Mouse (Mus musculus): ENCODE data around the gene Gabpb2. TPM values are rescaled to one million over a fixed set of nuclear protein-coding genes. Genes with fewer than 3 reads are reported as not detected.
A peak's percentile ranks its signal among the peaks of the same experiment; 100 is the strongest.

Gabpb2 gene
- polyA plus RNA-seq, 1 experiment from 2014 or later = 11.6 TPM

- WGBS = 41% methylated on average over 2 of the region's 2 CpGs
- Histone ChIP-seq H3K27me3 (peaks cover 11% of the 10 kb centered on the region), H3K4me1 (peaks cover 40% of the 10 kb centered on the region), H3K36me3 (peaks cover 32% of the 10 kb centered on the region), H3K9ac (replicated peaks) (peak overlapping the region; percentile 89), H3K4me2 (replicated peaks) (peak overlapping the region; percentile 77), H3K4me3 (peak overlapping the region; percentile 82), H3K9me3 (no peaks in the 10 kb centered on the region), H3K27ac (replicated peaks) (peak overlapping the region; percentile 86; the same call in 1 of the 2 replicates)
- ATAC-seq (ENCODE audit: low FRiP score, low read depth) = no peak
Measured at GRCm38 (mm10) chr3:95162345-95162628, 55.4 kb downstream of the Gabpb2 start.

- H3K4me3 ChIP-seq = peak overlapping the region; percentile 82
- 2% methylated on average over 9 of the region's 9 CpGs for WGBS
- peaks cover 27% of the 10 kb centered on the region for H3K36me3 ChIP-seq
- H3K4me1 ChIP-seq = peaks cover 40% of the 10 kb centered on the region
- no peaks in the 10 kb centered on the region for H3K9me3 ChIP-seq
- H3K27ac ChIP-seq (replicated peaks) = peak overlapping the region; percentile 86
- peak overlapping the region; percentile 89 for H3K9ac ChIP-seq (replicated peaks)
- H3K27me3 ChIP-seq = peaks cover 11% of the 10 kb centered on the region
- H3K4me2 ChIP-seq (replicated peaks) = peak overlapping the region; percentile 77
- no peak for ATAC-seq (ENCODE audit: low FRiP score, low read depth)
Measured at GRCm38 (mm10) chr3:95161618-95162344, 55.9 kb downstream of the Gabpb2 start.

GRCm38 (mm10) chr3:95161041-95161551 is 56.6 kb downstream of the Gabpb2 start:
- peak overlapping the region; percentile 86 for H3K27ac ChIP-seq (replicated peaks)
- peaks cover 20% of the 10 kb centered on the region for H3K36me3 ChIP-seq
- peak overlapping the region; percentile 82 for H3K4me3 ChIP-seq
- 2% methylated on average over 30 of the region's 30 CpGs for WGBS
- peak; percentile 20 for ATAC-seq (ENCODE audit: low FRiP score, low read depth)
- peak overlapping the region; percentile 77 for H3K4me2 ChIP-seq (replicated peaks)
- H3K9ac ChIP-seq (replicated peaks) = peak overlapping the region; percentile 89
- peaks cover 40% of the 10 kb centered on the region for H3K4me1 ChIP-seq
- H3K9me3 ChIP-seq = no peaks in the 10 kb centered on the region
- peaks cover 11% of the 10 kb centered on the region for H3K27me3 ChIP-seq

- Histone ChIP-seq H3K4me3 (peak within 1 kb of the TSS; percentile 82), H3K9me3 (no peaks in the 10 kb centered on the region), H3K27ac (replicated peaks) (peak within 1 kb of the TSS; percentile 86), H3K4me2 (replicated peaks) (peak within 1 kb of the TSS; percentile 77), H3K36me3 (peaks cover 12% of the 10 kb centered on the region), H3K4me1 (peaks cover 40% of the 10 kb centered on the region), H3K27me3 (peaks cover 11% of the 10 kb centered on the region), H3K9ac (replicated peaks) (peak within 1 kb of the TSS; percentile 89)
- ATAC-seq (ENCODE audit: low FRiP score, low read depth) = peak; percentile 97
- under 1% methylated on average over 66 of the region's 66 CpGs for WGBS
Measured at GRCm38 (mm10) chr3:95159987-95160963, 57.4 kb downstream of the Gabpb2 start, which contains the start of gene Sema6c. Gene Sema6c (plus strand): TSS chr3:95160457.

GRCm38 (mm10) chr3:95159511-95159986 is 58.2 kb downstream of the Gabpb2 start:
- 14% methylated on average over 8 of the region's 8 CpGs for WGBS
- Histone ChIP-seq H3K4me1 (peaks cover 40% of the 10 kb centered on the region), H3K27ac (replicated peaks) (peak overlapping the region; percentile 86; the same call in 1 of the 2 replicates), H3K9me3 (no peaks in the 10 kb centered on the region), H3K4me3 (peak overlapping the region; percentile 82), H3K4me2 (replicated peaks) (peak overlapping the region; percentile 77), H3K36me3 (peaks cover 5% of the 10 kb centered on the region; the same call in 1 of the 2 replicates), H3K9ac (replicated peaks) (peak overlapping the region; percentile 48), H3K27me3 (peaks cover 11% of the 10 kb centered on the region)
- ATAC-seq (ENCODE audit: low FRiP score, low read depth) = no peak

- Histone ChIP-seq H3K9me3 (no peaks in the 10 kb centered on the region), H3K27ac (replicated peaks) (no peak overlapping the region), H3K4me3 (no peak overlapping the region), H3K9ac (replicated peaks) (no peak overlapping the region), H3K4me2 (replicated peaks) (no peak overlapping the region), H3K36me3 (no peaks in the 10 kb centered on the region), H3K4me1 (no peaks in the 10 kb centered on the region), H3K27me3 (peaks cover 3% of the 10 kb centered on the region)
- 58% methylated on average over 4 of the region's 4 CpGs for WGBS
- ATAC-seq (ENCODE audit: low FRiP score, low read depth) = no peak
Measured at GRCm38 (mm10) chr3:95153874-95154273, 63.8 kb downstream of the Gabpb2 start.

- no peaks in the 10 kb centered on the region for H3K4me1 ChIP-seq
- no peaks in the 10 kb centered on the region for H3K9me3 ChIP-seq
- WGBS = 57% methylated on average over 3 of the region's 3 CpGs
- no peak overlapping the region for H3K27ac ChIP-seq (replicated peaks)
- H3K4me3 ChIP-seq = no peak overlapping the region
- H3K27me3 ChIP-seq = no peaks in the 10 kb centered on the region
- H3K36me3 ChIP-seq = no peaks in the 10 kb centered on the region
- ATAC-seq (ENCODE audit: low FRiP score, low read depth) = no peak
- H3K9ac ChIP-seq (replicated peaks) = no peak overlapping the region
- no peak overlapping the region for H3K4me2 ChIP-seq (replicated peaks)
Measured at GRCm38 (mm10) chr3:95147924-95148323, 69.8 kb downstream of the Gabpb2 start.

GRCm38 (mm10) chr3:95142617-95143011 is 75.1 kb downstream of the Gabpb2 start:
- no peak overlapping the region for H3K4me2 ChIP-seq (replicated peaks)
- H3K4me3 ChIP-seq = no peak overlapping the region
- H3K36me3 ChIP-seq = peaks cover 12% of the 10 kb centered on the region
- no peaks in the 10 kb centered on the region for H3K9me3 ChIP-seq
- no peak overlapping the region for H3K27ac ChIP-seq (replicated peaks)
- ATAC-seq (ENCODE audit: low FRiP score, low read depth) = peak; percentile 65
- H3K4me1 ChIP-seq = no peaks in the 10 kb centered on the region
- no peaks in the 10 kb centered on the region for H3K27me3 ChIP-seq
- H3K9ac ChIP-seq (replicated peaks) = no peak overlapping the region
- 13% methylated on average over 5 of the region's 5 CpGs for WGBS

GRCm38 (mm10) chr3:95141952-95142616 is 75.6 kb downstream of the Gabpb2 start, which contains the start of gene Tnfaip8l2:
Gene Tnfaip8l2 (minus strand): TSS chr3:95142360.
- Histone ChIP-seq H3K4me2 (replicated peaks) (no peak within 1 kb of the TSS), H3K4me3 (no peak within 1 kb of the TSS), H3K4me1 (no peaks in the 10 kb centered on the region), H3K9me3 (no peaks in the 10 kb centered on the region), H3K27me3 (no peaks in the 10 kb centered on the region), H3K9ac (replicated peaks) (no peak within 1 kb of the TSS), H3K36me3 (peaks cover 12% of the 10 kb centered on the region), H3K27ac (replicated peaks) (no peak within 1 kb of the TSS)
- 86% methylated on average over 10 of the region's 10 CpGs for WGBS
- no peak for ATAC-seq (ENCODE audit: low FRiP score, low read depth)

GRCm38 (mm10) chr3:95141474-95141873 is 76.2 kb downstream of the Gabpb2 start:
- WGBS = 95% methylated on average over 9 of the region's 9 CpGs
- H3K9ac ChIP-seq (replicated peaks) = no peak overlapping the region

GRCm38 (mm10) chr3:95140795-95141194 is 76.9 kb downstream of the Gabpb2 start:
- no peak for ATAC-seq (ENCODE audit: low FRiP score, low read depth)
- no peak overlapping the region for H3K27ac ChIP-seq (replicated peaks)
- no peak overlapping the region for H3K4me3 ChIP-seq
- H3K27me3 ChIP-seq = no peaks in the 10 kb centered on the region
- H3K4me1 ChIP-seq = no peaks in the 10 kb centered on the region
- no peak overlapping the region for H3K4me2 ChIP-seq (replicated peaks)
- no peak overlapping the region for H3K9ac ChIP-seq (replicated peaks)
- H3K9me3 ChIP-seq = no peaks in the 10 kb centered on the region
- 93% methylated on average over 6 of the region's 6 CpGs for WGBS
- H3K36me3 ChIP-seq = peaks cover 12% of the 10 kb centered on the region

More at GRCm38 (mm10) chr3:95141474-95141873, 76.2 kb downstream of the Gabpb2 start:
- Histone ChIP-seq H3K9me3 (no peaks in the 10 kb centered on the region), H3K4me3 (no peak overlapping the region), H3K4me2 (replicated peaks) (no peak overlapping the region), H3K27me3 (no peaks in the 10 kb centered on the region), H3K4me1 (no peaks in the 10 kb centered on the region), H3K27ac (replicated peaks) (no peak overlapping the region), H3K36me3 (peaks cover 12% of the 10 kb centered on the region)
- no peak for ATAC-seq (ENCODE audit: low FRiP score, low read depth)

All from midbrain, embryonic 12.5 days (tissue).